ENCODE assay signal across 21 mouse cellular contexts in genomic region chr11:57831861-57832260, GRCm38 (mm10). TPM values are rescaled to one million over a fixed set of nuclear protein-coding genes. Genes with fewer than 3 reads are reported as not detected.
DNase-seq lines count a peak whose midpoint lies in the region; ATAC-seq and TF ChIP-seq lines count a peak whose summit lies in the region.
"Had no signal": no experiment of that assay in that cellular context is flagged by ENCODE, and none has a peak within 500 bp of the region (broad histone marks: within the 10 kb centered on the region; RNA-seq: fewer than 3 reads in every experiment).

No protein-coding gene starts in this region.

- H3K4me3 ChIP-seq in heart, embryonic 12.5 days, result peak overlapping the region; percentile 60
- H3K4me3 ChIP-seq in E14TG2a.4 (replicated peaks; ENCODE audit: low read length), result peak overlapping the region; percentile 66
- peak overlapping the region; percentile 48 for H3K4me3 ChIP-seq in limb, embryonic 10.5 days
- no peak overlapping the region for H3K4me3 ChIP-seq in lung, adult 2 months (replicated peaks; ENCODE audit: extremely low read depth, low read depth, low read length)
- H3K4me3 ChIP-seq: midbrain, embryonic 12.5 days; neural tube, embryonic 12.5 days; stomach, embryonic 15.5 days had no signal

- no peak for DNase-seq in heart, adult 18-20 months
- DNase-seq in embryo, embryonic 10.5 days (ENCODE audit: low spot score), result peak; percentile 61
- peak; percentile 63 for DNase-seq in limb, embryonic 10.5 days (ENCODE audit: low spot score)
- no peak for DNase-seq in frontal cortex, adult 2 months (ENCODE audit: extremely low spot score in 1 of 2, low spot score in 1 of 2)
- DNase-seq in lung, adult 2 months, result no peak
- DNase-seq in urinary bladder, postnatal 10 days (ENCODE audit: low spot score), result no peak
- DNase-seq: adrenal gland, postnatal 36 days; cerebellum, adult 11-12 months; heart, postnatal 4 days; kidney, adult 2 months; left cerebral cortex, postnatal 4 days; lung, postnatal 10 days; right cerebral cortex, adult 18-20 months; thymus, postnatal 36 days had no signal

- H3K36me3 ChIP-seq in heart, embryonic 12.5 days, result no peaks in the 10 kb centered on the region
- H3K36me3 ChIP-seq in E14TG2a.4 (ENCODE audit: insufficient read depth, low read length), result no peaks in the 10 kb centered on the region
- H3K36me3 ChIP-seq in limb, embryonic 10.5 days, result no peaks in the 10 kb centered on the region
- H3K36me3 ChIP-seq: midbrain, embryonic 12.5 days; neural tube, embryonic 12.5 days; stomach, embryonic 15.5 days had no signal

- peaks cover 52% of the 10 kb centered on the region for H3K4me1 ChIP-seq in heart, embryonic 12.5 days (replicated peaks)
- peaks cover 75% of the 10 kb centered on the region for H3K4me1 ChIP-seq in E14TG2a.4 (replicated peaks; ENCODE audit: low read depth, low read length)
- H3K4me1 ChIP-seq in limb, embryonic 10.5 days, result peaks cover 77% of the 10 kb centered on the region
- H3K4me1 ChIP-seq in lung, adult 2 months (ENCODE audit: control insufficient read depth, insufficient read depth, low read length), result peaks cover 7% of the 10 kb centered on the region

- no peaks in the 10 kb centered on the region for H3K9me3 ChIP-seq in heart, embryonic 12.5 days (replicated peaks)
- H3K9me3 ChIP-seq in E14TG2a.4 (ENCODE audit: low read length), result no peaks in the 10 kb centered on the region
- no peaks in the 10 kb centered on the region for H3K9me3 ChIP-seq in limb, embryonic 10.5 days (replicated peaks)
- H3K9me3 ChIP-seq: midbrain, embryonic 12.5 days; neural tube, embryonic 12.5 days; stomach, embryonic 15.5 days had no signal

- peak overlapping the region; percentile 80 for H3K27ac ChIP-seq in heart, embryonic 12.5 days (ENCODE audit: poor library complexity, severe bottlenecking)
- H3K27ac ChIP-seq in limb, embryonic 10.5 days, result 0 out of 2 replicates have a peak overlapping the region, but pooled peaks have one; percentile 6
- H3K27ac ChIP-seq: midbrain, embryonic 12.5 days; neural tube, embryonic 12.5 days; stomach, embryonic 15.5 days had no signal

- peaks cover 82% of the 10 kb centered on the region for H3K27me3 ChIP-seq in heart, embryonic 12.5 days (replicated peaks)
- peaks cover 99% of the 10 kb centered on the region for H3K27me3 ChIP-seq in E14TG2a.4 (ENCODE audit: insufficient read depth, low read length)
- H3K27me3 ChIP-seq in limb, embryonic 10.5 days (ENCODE audit: low read depth, poor library complexity, severe bottlenecking), result peaks cover 100% of the 10 kb centered on the region

- WGBS in heart, embryonic 12.5 days, result 12% methylated on average over 16 of the region's 16 CpGs
- 2% methylated on average over 16 of the region's 16 CpGs for WGBS in limb, embryonic 10.5 days
- 22% methylated on average over 16 of the region's 16 CpGs for WGBS in lung, adult 2 months

- peak; percentile 62; the same call in 1 of the 2 replicates for ATAC-seq in heart, embryonic 12.5 days (ENCODE audit: insufficient number of reproducible peaks, low FRiP score)
- ATAC-seq: Patski had no signal

- no peak for TF ChIP-seq CTCF in E14TG2a.4 (conservative IDR thresholded peaks at IDR 0.05; ENCODE audit: low read length)
- TF ChIP-seq CTCF in lung, adult 2 months (IDR thresholded peaks at IDR 0.05; ENCODE audit: insufficient read depth, low read length), result no peak

- no peak for TF ChIP-seq POLR2A in lung, adult 2 months (IDR thresholded peaks at IDR 0.05; ENCODE audit: borderline replicate concordance, extremely low read depth, low read depth, low read length)

- peak overlapping the region; percentile 61 for H3K4me2 ChIP-seq in heart, embryonic 12.5 days
- H3K4me2 ChIP-seq: midbrain, embryonic 12.5 days; neural tube, embryonic 12.5 days; stomach, embryonic 15.5 days had no signal

- H3K9ac ChIP-seq in heart, embryonic 12.5 days, result peak overlapping the region; percentile 80
- H3K9ac ChIP-seq: midbrain, embryonic 12.5 days; neural tube, embryonic 12.5 days; stomach, embryonic 15.5 days had no signal

RNA-seq across cellular contexts. Expression of gene Hand1, which starts 0.8 kb away (rescaled TPM):
- polyA plus RNA-seq in heart, embryonic 12.5 days (2016; fragmentation: Nextera tagmentation; extraction: Ambion mirVana), result 62.0 and 66.2 TPM in 2 replicates
- not detected for total RNA-seq in heart, adult 18-20 months (2021)
- 3.3 and 8.5 TPM in 2 replicates for polyA plus RNA-seq in limb, embryonic 10.5 days (2016; fragmentation: Nextera tagmentation; extraction: Ambion mirVana)
- 0.28 and 1.6 TPM in 2 replicates for polyA plus RNA-seq in frontal cortex, adult 2 months (2012; rRNA removed)
- polyA plus RNA-seq in lung, adult 2 months (2012; rRNA removed), result 0.06 TPM in 1 of 2 replicates, not detected in the other
- total RNA-seq: layer of hippocampus, adult 8-10 months; left cerebral cortex, postnatal 4 days had no signal
- polyA plus RNA-seq: midbrain, embryonic 12.5 days; Patski had no signal

RNA-seq across cellular contexts. Expression of gene Sap30l, which starts 30.4 kb away (rescaled TPM):
- 15.0 and 17.3 TPM in 2 replicates for polyA plus RNA-seq in heart, embryonic 12.5 days (2016; fragmentation: Nextera tagmentation; extraction: Ambion mirVana)
- 10 to 100 TPM; 48.5 to 51.8 TPM for total RNA-seq in heart, adult 18-20 months (2021)
- 11.2 and 12.4 TPM in 2 replicates for polyA plus RNA-seq in limb, embryonic 10.5 days (2016; fragmentation: Nextera tagmentation; extraction: Ambion mirVana)
- 31.0 and 33.4 TPM in 2 replicates for polyA plus RNA-seq in frontal cortex, adult 2 months (2012; rRNA removed)
- 24.7 and 37.0 TPM in 2 replicates for polyA plus RNA-seq in lung, adult 2 months (2012; rRNA removed)

Comparison
In these comparisons a context has a peak if more than half of its experiments do, and no peak if none do; other contexts are left out.
1. DNase-seq: peak in embryo, embryonic 10.5 days (single experiment) and limb, embryonic 10.5 days (single experiment); none in heart, adult 18-20 months (0 of 2), frontal cortex, adult 2 months (0 of 2), lung, adult 2 months (single experiment) and urinary bladder, postnatal 10 days (single experiment).